Mouse (Mus musculus) left cerebral cortex, adult 2 months (tissue): ENCODE data around the gene Atg10. TPM values are rescaled to one million over a fixed set of nuclear protein-coding genes. Genes with fewer than 3 reads are reported as not detected.

Experiments used
- DNase-seq, 2 experiments: peaks; one replicate each; pipeline ENCODE4 v3.0.0; 2021 to 2022; ENCODE audit warnings: low spot score in 2 of 2, mixed read lengths in 1 of 2; ENCODE audit errors: extremely low spot score in 1 of 2
- H3K27ac ChIP-seq: fragments of 200-600 bp; 2 replicates; pipeline ENCODE4 v1.8.1; 2022
- H3K4me3 ChIP-seq: fragments of 200-600 bp; 2 replicates; pipeline ENCODE4 v1.8.1; 2022
- CTCF ChIP-seq: fragments of 200-600 bp; IDR thresholded peaks from 2 replicates; pipeline ENCODE4 v1.8.1; 2022; ENCODE audit warnings: antibody characterized with exemption, mild to moderate bottlenecking, moderate library complexity
- intact Hi-C: fragments of 180-260 bp; cut with DNase I; formaldehyde crosslinking; loops from one replicate; pipeline ENCODE4 v1.15.1; 2025
- total RNA-seq, 2 experiments: library from RNA; stranded (reverse); gene quantifications; 2 replicates each; pipeline ENCODE4 v1.2.3; 2021

Atg10 gene
- total RNA-seq, 2 experiments from 2014 or later: 13.9 to 14.5 TPM

DNA sequence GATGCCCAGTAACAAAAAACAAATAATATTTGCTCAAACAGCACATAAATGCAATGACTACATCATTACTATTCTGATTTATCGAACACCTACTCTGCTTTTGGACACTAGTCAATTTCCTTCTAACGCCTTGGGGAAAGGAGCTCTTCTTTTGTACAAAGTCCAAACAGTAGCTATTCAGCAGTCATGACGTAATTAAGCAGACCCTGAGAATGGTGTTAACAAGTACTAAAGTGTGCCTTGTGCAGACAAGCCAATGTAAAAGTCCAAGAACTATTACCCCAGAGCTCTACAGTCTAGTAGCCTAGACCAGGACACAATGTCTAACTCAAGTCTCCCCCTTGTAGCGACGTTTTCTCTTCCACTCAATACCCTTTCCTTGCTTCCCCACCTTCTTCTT is 67.5 kb downstream of the Atg10 start:
- intact Hi-C loops: no loop called here
- DNase-seq: no peak
- TF ChIP-seq CTCF: no peak

GRCm38 (mm10) chr13:91155429-91156207 is 68.2 kb downstream of the Atg10 start:
- TF ChIP-seq CTCF: no peak
- intact Hi-C loops: no loop called here
- Histone ChIP-seq H3K27ac (no peak overlapping the region), H3K4me3 (no peak overlapping the region)
- DNase-seq: no peak

More for the DNA sequence above, 67.5 kb downstream of the Atg10 start:
- no peak overlapping the region for H3K27ac ChIP-seq
- H3K4me3 ChIP-seq: no peak overlapping the region

DNA sequence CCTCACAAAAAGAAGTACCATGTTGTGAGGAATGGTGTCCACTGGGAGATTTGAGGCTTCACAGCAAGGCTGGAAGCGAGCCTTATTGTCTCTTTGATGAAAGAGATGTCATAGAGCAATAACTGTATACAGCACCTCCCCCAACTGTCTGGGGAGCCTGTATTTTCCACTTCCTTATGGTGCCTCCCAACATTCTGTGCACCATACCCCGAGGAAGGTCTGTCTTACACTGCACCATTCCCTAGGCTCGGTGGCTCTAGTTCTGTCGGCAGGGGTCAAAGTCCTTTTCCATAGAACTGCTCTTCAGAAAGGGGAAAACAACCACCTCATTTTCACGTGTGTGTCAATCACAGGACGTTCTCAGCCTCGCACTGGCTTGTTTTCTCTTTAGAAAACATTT is 69.1 kb downstream of the Atg10 start:
- DNase-seq: no peak
- no peak overlapping the region for H3K4me3 ChIP-seq
- intact Hi-C loops: no loop called here
- TF ChIP-seq CTCF: no peak
- H3K27ac ChIP-seq: no peak overlapping the region

DNA sequence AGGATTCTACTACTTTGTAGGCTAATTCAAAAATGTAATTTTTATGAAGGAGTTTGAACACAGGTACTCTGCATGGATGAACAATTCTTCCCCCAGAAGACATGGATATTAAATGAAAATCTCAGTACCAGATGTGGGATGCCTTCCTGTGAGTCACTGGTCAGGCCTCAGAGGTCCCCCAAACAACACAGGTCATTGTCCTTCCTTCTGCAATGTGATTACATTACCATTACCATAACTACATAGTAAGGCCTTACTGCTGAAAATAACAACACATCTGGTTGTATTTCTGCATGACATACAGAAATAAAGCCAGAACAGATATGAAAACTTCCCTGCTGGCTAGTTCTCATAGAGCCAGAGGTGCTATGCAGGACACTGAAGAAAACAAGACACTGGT is 87.4 kb downstream of the Atg10 start:
- no peak overlapping the region for H3K27ac ChIP-seq
- intact Hi-C loops: no loop called here
- no peak for DNase-seq
- no peak for TF ChIP-seq CTCF
- H3K4me3 ChIP-seq: no peak overlapping the region

DNA sequence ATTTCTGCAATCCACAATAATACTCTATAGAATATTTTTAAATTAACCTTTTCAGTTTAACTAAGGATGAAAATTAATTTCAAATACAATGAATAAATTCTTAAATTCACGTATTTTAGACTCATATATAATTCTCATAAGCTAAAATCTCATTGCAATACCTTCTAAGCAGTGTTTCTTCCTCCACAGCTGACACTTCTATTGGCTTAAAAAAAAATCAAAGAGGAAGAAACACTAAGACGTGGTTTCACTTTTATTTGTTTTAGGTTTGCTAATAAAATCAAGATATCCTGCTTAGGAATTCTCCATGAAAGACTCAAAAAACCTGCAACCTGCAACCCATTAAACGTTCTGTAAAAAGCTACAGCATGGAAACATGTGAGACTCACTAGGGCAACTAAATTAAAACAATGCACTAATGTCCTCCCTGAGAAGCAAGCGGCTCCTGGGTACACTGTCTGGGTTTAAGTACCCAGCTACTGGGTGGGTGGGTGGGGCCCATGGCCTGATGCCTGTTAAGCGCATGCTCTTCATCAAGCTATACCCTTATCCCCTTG is 90.4 kb downstream of the Atg10 start:
- intact Hi-C loops: no loop called here
- no peak for TF ChIP-seq CTCF

DNA sequence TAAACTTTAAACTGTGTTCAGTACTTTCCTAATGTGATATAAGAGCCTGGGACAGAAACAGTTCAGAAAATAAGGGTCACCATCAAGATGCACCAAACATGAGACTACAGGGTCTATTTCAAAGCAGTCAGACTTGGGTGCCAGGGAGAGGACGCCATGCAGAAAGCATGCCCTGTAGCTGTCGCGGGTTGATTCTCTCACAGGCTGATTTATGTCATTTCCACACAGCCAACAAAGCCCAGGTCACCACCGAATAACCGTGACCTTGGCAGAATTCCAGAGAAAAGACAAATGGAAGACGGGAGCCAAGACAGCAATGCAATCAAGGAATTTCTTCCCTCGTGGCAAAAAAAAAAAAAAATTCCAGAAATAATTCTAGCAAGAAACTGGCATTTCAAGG is 94.7 kb downstream of the Atg10 start:
- Histone ChIP-seq H3K27ac (peak overlapping the region; percentile 76), H3K4me3 (no peak overlapping the region)
- no peak for TF ChIP-seq CTCF
- no peak for DNase-seq
- intact Hi-C loops: loop anchor here (5.0 kb wide), 1 partner anchor 93 kb away; the partner anchor contains the start of gene Atg10

More for the DNA sequence above, 90.4 kb downstream of the Atg10 start:
- Histone ChIP-seq H3K4me3 (no peak overlapping the region), H3K27ac (no peak overlapping the region)
- DNase-seq: no peak

- H3K27ac ChIP-seq: peak overlapping the region; percentile 76
Observed at GRCm38 (mm10) chr13:91128581-91128980, 95.2 kb downstream of the Atg10 start.

DNA sequence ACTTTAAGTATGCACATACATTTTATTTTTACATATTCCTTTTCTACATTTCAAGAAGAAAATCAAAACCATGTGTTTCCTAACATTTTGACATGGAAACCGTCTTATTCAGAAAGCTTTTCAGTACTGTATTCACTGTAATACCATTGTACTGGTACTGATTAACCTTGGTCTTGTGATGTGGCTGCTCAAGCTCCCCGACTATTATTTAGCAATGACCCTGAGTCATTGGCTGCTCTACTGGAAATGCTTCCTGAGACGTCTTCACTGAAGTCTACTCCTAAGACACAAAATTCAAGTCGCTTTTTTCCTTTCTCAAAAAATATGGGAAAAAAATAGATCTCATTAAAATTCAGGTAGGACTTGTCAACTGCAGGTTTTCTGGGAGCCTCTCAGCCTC is 105.6 kb downstream of the Atg10 start:
- Histone ChIP-seq H3K27ac (no peak overlapping the region), H3K4me3 (no peak overlapping the region)
- TF ChIP-seq CTCF: no peak
- DNase-seq: no peak
- intact Hi-C loops: no loop called here

More at GRCm38 (mm10) chr13:91128581-91128980, 95.2 kb downstream of the Atg10 start:
- no peak for TF ChIP-seq CTCF
- intact Hi-C loops: loop anchor here (5.0 kb wide), 1 partner anchor 94 kb away; the partner anchor contains the start of gene Atg10
- DNase-seq: no peak
- H3K4me3 ChIP-seq: no peak overlapping the region

- intact Hi-C loops: no loop called here
- no peak for DNase-seq
- Histone ChIP-seq H3K4me3 (no peak overlapping the region), H3K27ac (no peak overlapping the region)
- TF ChIP-seq CTCF: no peak
Observed at GRCm38 (mm10) chr13:91114880-91115279, 108.9 kb downstream of the Atg10 start.

DNA sequence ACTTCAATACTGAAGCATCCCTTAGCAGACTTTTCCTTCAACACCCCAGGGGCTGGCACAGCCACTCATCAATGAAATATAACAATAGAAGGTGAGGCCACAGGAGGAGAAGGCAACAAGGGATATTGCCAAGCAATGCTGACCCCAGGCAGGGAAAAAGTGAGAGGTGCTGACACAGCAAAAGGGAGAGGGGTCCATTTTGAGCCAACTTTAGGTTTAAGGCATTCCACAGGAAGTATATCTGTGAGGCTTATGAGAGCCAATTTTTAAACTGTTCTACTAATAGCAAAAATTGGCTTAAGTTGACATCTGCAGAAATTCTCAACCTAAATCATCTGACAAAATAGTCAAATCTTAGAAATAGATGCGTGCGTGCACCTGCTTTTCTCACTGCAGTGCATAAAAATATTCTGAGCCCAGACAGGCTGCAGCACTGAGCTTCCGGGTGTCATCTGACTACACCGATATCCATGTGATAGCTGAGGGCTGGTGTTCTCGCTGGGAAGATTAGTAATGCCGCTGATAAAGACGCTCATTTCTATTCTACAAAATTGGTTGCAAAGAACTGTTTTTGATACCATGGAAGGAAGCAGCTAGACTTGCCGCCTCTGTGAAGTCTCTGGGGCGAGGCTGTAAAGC is 116.3 kb downstream of the Atg10 start:
- intact Hi-C loops: no loop called here
- Histone ChIP-seq H3K4me3 (no peak overlapping the region), H3K27ac (no peak overlapping the region)
- TF ChIP-seq CTCF: no peak
- DNase-seq: no peak

GRCm38 (mm10) chr13:91102238-91102637 is 121.5 kb downstream of the Atg10 start:
- no peak for DNase-seq
- Histone ChIP-seq H3K27ac (no peak overlapping the region), H3K4me3 (no peak overlapping the region)
- TF ChIP-seq CTCF: peak; percentile 25
- intact Hi-C loops: no loop called here

GRCm38 (mm10) chr13:91100417-91100816 is 123.4 kb downstream of the Atg10 start:
- no peak for DNase-seq

More at GRCm38 (mm10) chr13:91100417-91100816, 123.4 kb downstream of the Atg10 start:
- no peak overlapping the region for H3K4me3 ChIP-seq
- TF ChIP-seq CTCF: no peak
- intact Hi-C loops: no loop called here
- no peak overlapping the region for H3K27ac ChIP-seq
